16 mouse cellular contexts compared by ENCODE assay signal in the genomic region with DNA sequence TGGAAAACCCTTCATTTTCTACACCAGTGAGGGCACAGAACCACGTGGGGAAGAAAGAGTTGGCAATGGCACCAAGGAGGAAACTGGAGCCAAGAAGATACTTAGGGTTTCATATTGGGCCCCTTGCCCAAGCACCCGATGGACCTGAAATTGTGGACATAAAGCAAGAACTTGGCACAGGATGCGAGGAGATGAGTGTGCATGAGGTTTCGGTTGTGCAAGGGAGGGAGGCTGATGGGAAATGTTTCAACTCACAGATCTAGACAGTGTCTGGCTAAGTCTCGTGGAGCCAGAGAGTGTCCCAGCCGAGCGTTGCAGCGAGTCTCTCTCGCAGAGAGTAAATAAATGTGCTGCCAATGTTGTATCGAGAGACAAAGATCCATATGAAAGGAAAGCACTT.
DNase-seq lines count a peak whose midpoint lies in the region.
"Had no signal": no experiment of that assay in that cellular context is flagged by ENCODE, and none has a peak within 500 bp of the region (broad histone marks: within the 10 kb centered on the region; RNA-seq: fewer than 3 reads in every experiment).

No protein-coding gene starts in this region.

- peak; percentile 30 for DNase-seq in adrenal gland, adult 2 months
- DNase-seq in adrenal gland, postnatal 10 days, result no peak
- DNase-seq in 3134 (ENCODE audit: extremely low read depth, insufficient read length, low spot score), result peak; percentile 18
- peak; percentile 94 for DNase-seq in gonadal fat pad, adult 2 months (ENCODE audit: low read depth)
- peak; percentile 11 for DNase-seq in lung, postnatal 14 days
- no peak for DNase-seq in kidney, postnatal 10 days
- no peak for DNase-seq in ovary, postnatal 36 days (ENCODE audit: low spot score)
- no peak for DNase-seq in kidney, adult 9 months
- DNase-seq: cerebellum, adult 9-10 months; gastrocnemius, postnatal 10 days; heart, adult 18-20 months; heart, postnatal 14 days; kidney, adult 18-20 months; liver, postnatal 0 days; midbrain, embryonic 14.5 days; thymus, postnatal 14 days had no signal

Comparison
In these comparisons a context has a peak if more than half of its experiments do, and no peak if none do; other contexts are left out.
1. DNase-seq: peak in adrenal gland, adult 2 months (single experiment), 3134 (single experiment), gonadal fat pad, adult 2 months (single experiment) and lung, postnatal 14 days (single experiment); none in adrenal gland, postnatal 10 days (single experiment), kidney, postnatal 10 days (single experiment), ovary, postnatal 36 days (single experiment) and kidney, adult 9 months (single experiment).